Mouse (Mus musculus): ENCODE data around the gene F11r. TPM values are rescaled to one million over a fixed set of nuclear protein-coding genes. Genes with fewer than 3 reads are reported as not detected.

F11r gene
- polyA plus RNA-seq, 1 experiment from 2014 or later: 34.2 TPM

DNA sequence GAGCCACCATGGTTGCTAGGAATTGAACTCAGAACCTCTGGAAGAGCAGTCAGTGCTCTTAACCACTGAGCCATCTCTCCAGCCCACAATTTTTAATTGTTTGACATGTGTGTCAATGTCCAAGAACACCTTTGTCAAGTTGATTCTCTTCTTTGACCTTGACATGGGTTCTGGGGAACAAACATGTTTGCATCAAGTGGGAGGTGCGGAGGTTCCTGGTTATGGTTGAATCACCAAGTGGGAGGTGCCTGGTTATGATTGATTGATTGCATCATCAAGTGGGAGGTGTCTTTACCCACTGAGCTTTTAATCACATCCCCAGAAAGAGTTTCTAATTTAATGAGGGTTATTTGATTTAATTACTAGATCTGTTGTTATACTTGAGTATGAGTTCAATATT is 20.2 kb downstream of the F11r start:
- ATAC-seq (ENCODE audit: low read depth): no peak
- Histone ChIP-seq H3K4me1 (ENCODE audit: control insufficient read depth, low read depth, low read length) (no peaks in the 10 kb centered on the region; the same call in 1 of the 2 replicates), H3K9me3 (replicated peaks; ENCODE audit: control insufficient read depth, low read length) (no peaks in the 10 kb centered on the region), H3K27ac (ENCODE audit: low read length) (no peak overlapping the region), H3K4me2 (ENCODE audit: low read depth, low read length) (no peak overlapping the region), H3K27me3 (ENCODE audit: control insufficient read depth, insufficient read depth, low read depth, low read length) (no peaks in the 10 kb centered on the region), H3K4me3 (ENCODE audit: low read depth, low read length) (no peak overlapping the region), H3K36me3 (ENCODE audit: control insufficient read depth, insufficient read depth) (no peaks in the 10 kb centered on the region), H3K9ac (ENCODE audit: low read depth, low read length) (no peak overlapping the region)
- WGBS (ENCODE audit: insufficient replicate concordance): 61% methylated on average over 1 of the region's 1 CpGs

DNA sequence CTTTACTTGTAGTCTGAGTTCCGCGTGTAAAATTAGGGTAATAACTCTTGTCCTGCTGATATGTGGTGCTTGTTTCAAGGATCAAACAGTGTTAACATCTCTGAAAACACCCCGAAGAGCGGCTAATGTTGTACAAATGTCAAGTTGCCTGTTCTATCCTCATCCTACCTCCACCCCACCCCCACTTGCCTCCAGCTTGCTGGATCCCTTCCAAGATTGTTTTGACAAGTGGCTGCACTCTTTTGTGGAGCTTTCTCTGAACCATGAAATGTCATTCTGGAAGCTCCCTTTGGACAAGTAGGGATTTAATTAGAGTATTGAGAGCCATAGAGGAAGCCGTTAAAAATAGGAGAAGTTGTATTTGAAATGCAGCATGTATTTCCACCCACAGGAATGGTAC is 22.5 kb downstream of the F11r start:
- ATAC-seq (ENCODE audit: low read depth): no peak
- Histone ChIP-seq H3K27ac (ENCODE audit: low read length) (no peak overlapping the region), H3K27me3 (ENCODE audit: control insufficient read depth, insufficient read depth, low read depth, low read length) (no peaks in the 10 kb centered on the region), H3K4me1 (ENCODE audit: control insufficient read depth, low read depth, low read length) (no peaks in the 10 kb centered on the region; the same call in 1 of the 2 replicates), H3K4me3 (ENCODE audit: low read depth, low read length) (no peak overlapping the region), H3K9ac (ENCODE audit: low read depth, low read length) (no peak overlapping the region), H3K36me3 (ENCODE audit: control insufficient read depth, insufficient read depth) (no peaks in the 10 kb centered on the region), H3K9me3 (replicated peaks; ENCODE audit: control insufficient read depth, low read length) (no peaks in the 10 kb centered on the region), H3K4me2 (ENCODE audit: low read depth, low read length) (no peak overlapping the region)
- WGBS (ENCODE audit: insufficient replicate concordance): 73% methylated on average over 5 of the region's 5 CpGs

DNA sequence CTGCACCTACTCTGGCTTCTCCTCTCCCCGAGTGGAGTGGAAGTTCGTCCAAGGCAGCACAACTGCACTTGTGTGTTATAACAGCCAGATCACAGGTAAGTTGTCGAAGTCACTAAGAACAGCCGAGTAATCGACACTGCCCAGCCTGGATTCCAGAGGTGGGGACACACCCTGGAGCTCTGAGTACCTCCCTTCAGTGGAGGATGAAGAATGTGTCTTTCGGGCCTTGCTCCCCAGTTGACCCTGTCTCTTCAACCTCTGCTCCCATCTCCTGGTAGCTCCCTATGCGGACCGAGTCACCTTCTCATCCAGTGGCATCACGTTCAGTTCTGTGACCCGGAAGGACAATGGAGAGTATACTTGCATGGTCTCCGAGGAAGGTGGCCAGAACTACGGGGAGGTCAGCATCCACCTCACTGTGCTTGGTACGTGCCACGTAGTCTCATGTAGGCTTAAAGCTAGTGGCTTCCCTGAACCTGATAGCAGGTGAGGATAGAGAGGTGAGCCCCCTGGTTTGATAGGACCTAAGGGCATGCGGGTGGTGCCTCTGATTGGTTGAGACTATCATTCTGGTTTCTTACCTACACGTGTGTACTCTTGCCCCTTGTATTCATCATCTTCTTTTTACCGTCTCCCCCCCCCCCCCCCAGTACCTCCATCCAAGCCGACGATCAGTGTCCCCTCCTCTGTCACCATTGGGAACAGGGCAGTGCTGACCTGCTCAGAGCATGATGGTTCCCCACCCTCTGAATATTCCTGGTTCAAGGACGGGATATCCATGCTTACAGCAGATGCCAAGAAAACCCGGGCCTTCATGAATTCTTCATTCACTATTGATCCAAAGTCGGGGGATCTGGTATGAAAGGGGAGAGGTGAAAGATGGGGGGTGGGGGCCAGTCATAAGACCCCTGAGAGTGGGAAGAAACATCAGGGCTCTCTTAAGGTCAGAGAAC is 23.5 kb downstream of the F11r start:
- H3K4me2 ChIP-seq (ENCODE audit: low read depth, low read length): no peak overlapping the region
- H3K9ac ChIP-seq (ENCODE audit: low read depth, low read length): no peak overlapping the region
- no peak overlapping the region for H3K4me3 ChIP-seq (ENCODE audit: low read depth, low read length)
- H3K27ac ChIP-seq (ENCODE audit: low read length): no peak overlapping the region
- no peaks in the 10 kb centered on the region for H3K36me3 ChIP-seq (ENCODE audit: control insufficient read depth, insufficient read depth)
- no peaks in the 10 kb centered on the region for H3K9me3 ChIP-seq (replicated peaks; ENCODE audit: control insufficient read depth, low read length)
- no peaks in the 10 kb centered on the region for H3K4me1 ChIP-seq (ENCODE audit: control insufficient read depth, low read depth, low read length)
- H3K27me3 ChIP-seq (ENCODE audit: control insufficient read depth, insufficient read depth, low read depth, low read length): no peaks in the 10 kb centered on the region
- no peak for ATAC-seq (ENCODE audit: low read depth)
- WGBS (ENCODE audit: insufficient replicate concordance): 75% methylated on average over 21 of the region's 22 CpGs

DNA sequence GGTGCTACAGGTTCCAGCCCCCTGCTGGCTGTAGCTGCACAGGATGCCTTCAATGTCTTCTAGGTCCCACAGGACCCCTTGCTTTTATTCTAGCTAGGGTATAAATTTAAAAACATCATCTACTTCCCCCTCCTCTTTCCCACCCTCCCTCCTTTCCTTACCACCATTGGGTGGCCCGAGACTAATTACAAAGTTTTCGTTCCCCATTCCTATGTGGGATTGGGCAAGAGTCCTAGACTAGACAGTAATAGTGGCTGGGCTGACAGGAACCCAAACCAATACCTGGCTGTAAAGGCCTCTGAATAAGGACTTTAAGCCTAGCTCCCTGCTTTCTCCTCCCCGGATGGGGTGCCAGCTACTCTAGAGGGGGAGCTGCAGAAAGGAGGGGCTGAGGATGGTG is 25.8 kb downstream of the F11r start:
- no peaks in the 10 kb centered on the region for H3K9me3 ChIP-seq (replicated peaks; ENCODE audit: control insufficient read depth, low read length)
- ATAC-seq (ENCODE audit: low read depth): no peak
- WGBS (ENCODE audit: insufficient replicate concordance): 54% methylated on average over 3 of the region's 3 CpGs
- no peaks in the 10 kb centered on the region for H3K27me3 ChIP-seq (ENCODE audit: control insufficient read depth, insufficient read depth, low read depth, low read length)
- H3K36me3 ChIP-seq (ENCODE audit: control insufficient read depth, insufficient read depth): no peaks in the 10 kb centered on the region
- no peak overlapping the region for H3K27ac ChIP-seq (ENCODE audit: low read length)
- H3K9ac ChIP-seq (ENCODE audit: low read depth, low read length): no peak overlapping the region
- H3K4me1 ChIP-seq (ENCODE audit: control insufficient read depth, low read depth, low read length): no peaks in the 10 kb centered on the region
- H3K4me3 ChIP-seq (ENCODE audit: low read depth, low read length): no peak overlapping the region
- H3K4me2 ChIP-seq (ENCODE audit: low read depth, low read length): no peak overlapping the region

DNA sequence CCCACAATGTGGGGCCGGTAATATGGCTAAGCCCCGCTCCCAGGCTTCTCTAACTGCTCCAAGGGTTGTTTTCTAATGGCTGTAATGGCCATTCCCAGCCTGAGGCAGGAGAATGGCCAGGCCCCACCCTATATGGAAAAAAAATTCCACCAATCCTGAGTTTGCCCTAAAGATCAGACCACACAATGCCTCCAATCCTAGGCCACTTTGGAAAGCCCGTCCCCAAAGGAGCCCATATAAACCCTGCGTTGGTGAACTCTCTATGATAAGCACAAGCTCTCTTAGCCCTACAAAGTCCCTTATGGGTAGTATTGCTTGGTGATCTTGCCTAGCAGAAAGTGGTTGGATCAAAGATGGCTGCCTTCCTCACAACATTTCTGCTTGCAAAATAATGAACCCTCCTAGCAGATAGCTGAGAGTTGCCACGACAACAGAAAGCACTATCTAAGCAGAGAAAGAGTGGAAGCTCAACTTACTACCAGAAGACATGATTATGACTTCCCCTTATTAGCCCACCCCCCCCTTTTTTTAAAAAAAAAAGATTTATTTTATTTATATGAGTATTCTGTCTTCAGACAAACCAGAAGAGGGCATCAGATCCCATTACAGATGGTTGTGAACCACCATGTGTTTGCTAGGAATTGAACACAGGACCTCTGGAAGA is 28.5 kb downstream of the F11r start:
- Histone ChIP-seq H3K36me3 (ENCODE audit: control insufficient read depth, insufficient read depth) (no peaks in the 10 kb centered on the region), H3K9ac (ENCODE audit: low read depth, low read length) (no peak overlapping the region), H3K27ac (ENCODE audit: low read length) (no peak overlapping the region), H3K4me3 (ENCODE audit: low read depth, low read length) (no peak overlapping the region), H3K4me1 (ENCODE audit: control insufficient read depth, low read depth, low read length) (no peaks in the 10 kb centered on the region), H3K9me3 (replicated peaks; ENCODE audit: control insufficient read depth, low read length) (no peaks in the 10 kb centered on the region), H3K4me2 (ENCODE audit: low read depth, low read length) (no peak overlapping the region), H3K27me3 (ENCODE audit: control insufficient read depth, insufficient read depth, low read depth, low read length) (no peaks in the 10 kb centered on the region)
- ATAC-seq (ENCODE audit: low read depth): no peak
- 64% methylated on average over 5 of the region's 5 CpGs for WGBS (ENCODE audit: insufficient replicate concordance)

DNA sequence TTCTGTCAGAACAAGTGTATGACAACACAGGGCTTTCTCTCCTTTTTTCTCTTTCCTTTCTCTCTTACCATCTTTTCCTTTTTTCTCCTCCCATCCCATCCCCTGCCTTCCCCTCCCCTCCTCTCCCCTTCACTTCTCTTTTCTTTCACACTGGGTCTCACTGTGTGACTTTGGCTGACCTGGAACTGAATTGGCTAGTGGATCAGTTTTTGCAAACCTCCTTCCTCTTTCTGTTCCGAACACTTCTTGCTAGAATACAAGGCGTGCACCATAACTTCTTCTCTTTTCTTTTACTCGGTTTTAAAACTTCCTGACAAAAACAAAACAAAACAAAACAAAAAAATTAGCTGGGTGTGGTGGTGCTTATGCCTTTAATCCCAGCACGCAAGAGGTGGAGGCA is 29.2 kb downstream of the F11r start:
- Histone ChIP-seq H3K9ac (ENCODE audit: low read depth, low read length) (no peak overlapping the region), H3K36me3 (ENCODE audit: control insufficient read depth, insufficient read depth) (no peaks in the 10 kb centered on the region), H3K9me3 (replicated peaks; ENCODE audit: control insufficient read depth, low read length) (no peaks in the 10 kb centered on the region), H3K27me3 (ENCODE audit: control insufficient read depth, insufficient read depth, low read depth, low read length) (no peaks in the 10 kb centered on the region), H3K4me3 (ENCODE audit: low read depth, low read length) (no peak overlapping the region), H3K27ac (ENCODE audit: low read length) (peak overlapping the region; percentile 21; the same call in 1 of the 2 replicates), H3K4me2 (ENCODE audit: low read depth, low read length) (no peak overlapping the region), H3K4me1 (ENCODE audit: control insufficient read depth, low read depth, low read length) (no peaks in the 10 kb centered on the region)
- no peak for ATAC-seq (ENCODE audit: low read depth)
- WGBS (ENCODE audit: insufficient replicate concordance): 27% methylated on average over 4 of the region's 4 CpGs

DNA sequence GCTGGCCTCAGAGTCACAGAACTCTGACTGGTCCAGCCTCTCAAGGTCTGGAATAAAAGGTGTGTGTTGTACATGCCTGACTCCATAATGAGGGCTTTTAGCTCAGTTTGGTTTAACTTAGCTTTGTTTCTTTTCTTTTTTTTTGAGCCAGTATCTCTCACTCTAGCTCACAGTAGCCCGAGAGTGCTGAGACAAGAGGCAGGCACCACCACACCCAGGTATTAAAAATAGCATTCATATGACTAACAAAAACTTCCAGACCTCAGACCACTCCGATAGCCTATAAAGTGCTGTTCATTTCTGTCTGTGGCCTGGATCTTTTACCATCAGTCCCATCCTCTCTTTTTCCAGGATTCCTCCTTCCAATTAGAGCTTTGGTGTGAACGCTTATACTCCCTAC is 32.3 kb downstream of the F11r start:
- Histone ChIP-seq H3K9me3 (replicated peaks; ENCODE audit: control insufficient read depth, low read length) (no peaks in the 10 kb centered on the region), H3K9ac (ENCODE audit: low read depth, low read length) (no peak overlapping the region), H3K4me3 (ENCODE audit: low read depth, low read length) (no peak overlapping the region), H3K27ac (ENCODE audit: low read length) (no peak overlapping the region), H3K4me2 (ENCODE audit: low read depth, low read length) (no peak overlapping the region), H3K36me3 (ENCODE audit: control insufficient read depth, insufficient read depth) (no peaks in the 10 kb centered on the region), H3K27me3 (ENCODE audit: control insufficient read depth, insufficient read depth, low read depth, low read length) (no peaks in the 10 kb centered on the region), H3K4me1 (ENCODE audit: control insufficient read depth, low read depth, low read length) (no peaks in the 10 kb centered on the region)
- WGBS (ENCODE audit: insufficient replicate concordance): 62% methylated on average over 3 of the region's 3 CpGs
- no peak for ATAC-seq (ENCODE audit: low read depth)

DNA sequence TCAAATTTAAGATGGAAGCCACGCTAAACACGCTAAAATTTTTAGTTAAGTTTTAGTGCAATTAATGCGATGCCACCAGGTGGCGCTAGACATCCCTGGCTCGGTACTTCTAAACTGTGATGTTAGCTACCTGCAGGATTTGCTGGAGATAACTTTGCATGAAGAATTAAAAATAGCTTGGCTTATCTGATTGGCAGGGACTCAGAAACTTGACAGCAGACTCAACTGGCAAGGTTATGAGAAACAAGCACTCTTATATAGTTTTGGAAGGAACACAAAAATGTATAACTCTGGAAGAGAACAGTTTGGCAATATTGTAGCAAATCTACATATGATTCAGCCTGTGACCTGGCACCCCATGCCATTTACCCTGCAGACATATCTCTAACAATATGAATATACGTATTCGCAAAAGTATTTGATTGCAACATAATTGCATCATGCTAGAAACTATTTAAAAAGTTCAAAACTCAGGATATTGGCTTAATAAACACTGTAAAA is 33.1 kb downstream of the F11r start:
- ATAC-seq (ENCODE audit: low read depth): no peak
- H3K9me3 ChIP-seq (replicated peaks; ENCODE audit: control insufficient read depth, low read length): no peaks in the 10 kb centered on the region
- H3K4me2 ChIP-seq (ENCODE audit: low read depth, low read length): no peak overlapping the region
- no peak overlapping the region for H3K9ac ChIP-seq (ENCODE audit: low read depth, low read length)
- H3K36me3 ChIP-seq (ENCODE audit: control insufficient read depth, insufficient read depth): no peaks in the 10 kb centered on the region
- H3K27me3 ChIP-seq (ENCODE audit: control insufficient read depth, insufficient read depth, low read depth, low read length): no peaks in the 10 kb centered on the region
- 17% methylated on average over 7 of the region's 7 CpGs for WGBS (ENCODE audit: insufficient replicate concordance)
- H3K4me3 ChIP-seq (ENCODE audit: low read depth, low read length): no peak overlapping the region
- no peaks in the 10 kb centered on the region for H3K4me1 ChIP-seq (ENCODE audit: control insufficient read depth, low read depth, low read length)
- H3K27ac ChIP-seq (ENCODE audit: low read length): no peak overlapping the region

DNA sequence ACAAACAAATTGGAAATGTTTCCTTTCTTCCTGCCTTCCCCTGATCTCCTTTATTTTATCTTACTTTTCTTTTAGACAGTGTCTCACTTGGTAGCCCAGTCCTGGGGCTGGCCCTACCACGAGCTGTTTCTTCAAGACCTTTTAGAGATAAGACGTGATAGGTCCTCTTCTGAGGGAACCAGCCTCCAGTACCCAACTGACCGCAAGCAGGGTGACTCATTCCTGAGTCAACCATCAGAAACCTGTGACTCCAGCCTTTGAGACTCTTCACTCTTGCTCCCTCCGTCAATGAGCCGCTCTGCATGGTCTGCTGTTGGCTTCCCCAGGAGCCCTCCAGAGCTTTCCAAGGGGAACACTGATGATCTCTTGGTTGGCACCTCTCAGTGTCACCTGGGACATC is 33.6 kb downstream of the F11r start:
- no peak overlapping the region for H3K4me2 ChIP-seq (ENCODE audit: low read depth, low read length)
- no peaks in the 10 kb centered on the region for H3K4me1 ChIP-seq (ENCODE audit: control insufficient read depth, low read depth, low read length)
- no peaks in the 10 kb centered on the region for H3K36me3 ChIP-seq (ENCODE audit: control insufficient read depth, insufficient read depth)
- H3K27ac ChIP-seq (ENCODE audit: low read length): no peak overlapping the region
- H3K9me3 ChIP-seq (replicated peaks; ENCODE audit: control insufficient read depth, low read length): no peaks in the 10 kb centered on the region
- H3K27me3 ChIP-seq (ENCODE audit: control insufficient read depth, insufficient read depth, low read depth, low read length): no peaks in the 10 kb centered on the region
- ATAC-seq (ENCODE audit: low read depth): no peak
- H3K4me3 ChIP-seq (ENCODE audit: low read depth, low read length): no peak overlapping the region
- no peak overlapping the region for H3K9ac ChIP-seq (ENCODE audit: low read depth, low read length)
- 39% methylated on average over 5 of the region's 5 CpGs for WGBS (ENCODE audit: insufficient replicate concordance)

Measured in liver, embryonic 16.5 days (tissue).